Mouse (Mus musculus) CH12.LX (cell line): ENCODE data around the gene Cdh24. TPM values are rescaled to one million over a fixed set of nuclear protein-coding genes. Genes with fewer than 3 reads are reported as not detected.

Experiments used
- DNase-seq: peaks from one replicate; pipeline ENCODE4 v3.0.0-alpha.2; 2013; ENCODE audit errors: extremely low read depth
- H3K27ac ChIP-seq: 2 replicates; pipeline ENCODE4 v1.5.1; 2012; ENCODE audit warnings: low read depth, mild to moderate bottlenecking, control low read depth, moderate library complexity; ENCODE audit not compliant: insufficient read depth
- H3K27me3 ChIP-seq: replicated peaks from 2 replicates; pipeline ENCODE3; 2012; ENCODE audit warnings: inconsistent platforms
- H3K36me3 ChIP-seq, 2 experiments: replicated peaks in 1 of 2; 2 replicates each; pipeline versions ENCODE3 to v1.6.1; 2012; ENCODE audit warnings: inconsistent platforms in 1 of 2, low read length in 1 of 2, mild to moderate bottlenecking in 1 of 2, mixed read lengths in 1 of 2, moderate library complexity in 1 of 2; ENCODE audit not compliant: control insufficient read depth in 1 of 2, insufficient read depth in 1 of 2
- H3K4me1 ChIP-seq, 2 experiments: 2 replicates each; pipeline ENCODE4 v1.6.1; 2012; ENCODE audit warnings: inconsistent platforms in 1 of 2, moderate library complexity in 1 of 2; ENCODE audit not compliant: insufficient read depth in 2 of 2, control insufficient read depth in 1 of 2
- H3K4me2 ChIP-seq: 2 replicates; pipeline ENCODE4 v1.6.1; 2012; ENCODE audit warnings: low read depth, mild to moderate bottlenecking, control low read depth; ENCODE audit not compliant: poor library complexity, insufficient read depth, severe bottlenecking
- H3K4me3 ChIP-seq, 3 experiments: fragments of 150-350 bp in 1 of 3; sonication (generic) in 1 of 3; replicated peaks in 1 of 3; 2 replicates each; pipeline versions ENCODE3 to v1.5.1; 2011 to 2012; ENCODE audit warnings: low read depth in 2 of 3, low read length in 2 of 3, mild to moderate bottlenecking in 2 of 3, moderate library complexity in 2 of 3, control low read depth in 1 of 3, improper control_type of control experiment in 1 of 3, inconsistent platforms in 1 of 3, mixed read lengths in 1 of 3; ENCODE audit not compliant: poor library complexity in 1 of 3
- H3K79me2 ChIP-seq: replicated peaks from 2 replicates; pipeline ENCODE4 v1.6.1; 2012; ENCODE audit warnings: mild to moderate bottlenecking, moderate library complexity; ENCODE audit not compliant: control insufficient read depth, poor library complexity, insufficient read depth, severe bottlenecking; ENCODE audit errors: extremely low read depth
- H3K9ac ChIP-seq: 2 replicates; pipeline ENCODE4 v1.6.1; 2012; ENCODE audit warnings: low read depth, mild to moderate bottlenecking, control low read depth, moderate library complexity; ENCODE audit not compliant: insufficient read depth
- H3K9me3 ChIP-seq: replicated peaks from 2 replicates; pipeline ENCODE3; 2012; ENCODE audit warnings: low read length, inconsistent platforms, mixed read lengths
- BHLHE40 ChIP-seq: IDR thresholded peaks from 2 replicates; pipeline ENCODE4 v1.6.1; 2011; ENCODE audit warnings: mild to moderate bottlenecking, low read depth, low read length, improper control_type of control experiment
- CHD1 ChIP-seq: IDR thresholded peaks from 2 replicates; pipeline ENCODE4 v1.6.1; 2012; ENCODE audit warnings: low read depth, low read length, improper control_type of control experiment, inconsistent platforms
- CHD2 ChIP-seq: IDR thresholded peaks from 2 replicates; pipeline ENCODE4 v1.6.1; 2011; ENCODE audit warnings: low read length, improper control_type of control experiment
- CTCF ChIP-seq, 2 experiments: IDR thresholded peaks in 1 of 2; conservative IDR thresholded peaks in 1 of 2; 2 replicates each; pipeline ENCODE4 v1.5.1; 2011 to 2012; ENCODE audit warnings: low read depth in 2 of 2, low read length in 2 of 2, improper control_type of control experiment in 1 of 2, inconsistent platforms in 1 of 2, mild to moderate bottlenecking in 1 of 2, moderate library complexity in 1 of 2
- E2F4 ChIP-seq: IDR thresholded peaks from 2 replicates; pipeline ENCODE4 v1.6.1; 2011; ENCODE audit warnings: low read depth, low read length, improper control_type of control experiment; ENCODE audit not compliant: insufficient replicate concordance
- ELF1 ChIP-seq: IDR thresholded peaks from 2 replicates; pipeline ENCODE4 v1.6.1; 2014; ENCODE audit warnings: low read depth, mild to moderate bottlenecking, inconsistent platforms, low read length, improper control_type of control experiment
- EP300 ChIP-seq: IDR thresholded peaks from 2 replicates; pipeline ENCODE4 v1.6.1; 2011; ENCODE audit warnings: low read length, improper control_type of control experiment
- ETS1 ChIP-seq: conservative IDR thresholded peaks from 2 replicates; pipeline ENCODE4 v1.6.1; 2012; ENCODE audit warnings: low read depth, mild to moderate bottlenecking, inconsistent platforms, low read length, improper control_type of control experiment, moderate library complexity
- GABPA ChIP-seq: IDR thresholded peaks from 2 replicates; pipeline ENCODE4 v1.6.1; 2012; ENCODE audit warnings: low read depth, low read length, improper control_type of control experiment, inconsistent platforms; ENCODE audit not compliant: insufficient replicate concordance
- HCFC1 ChIP-seq: IDR thresholded peaks from 2 replicates; pipeline ENCODE4 v1.6.1; 2012; ENCODE audit warnings: low read depth, mild to moderate bottlenecking, inconsistent platforms, low read length, improper control_type of control experiment
- IRF4 ChIP-seq: IDR thresholded peaks from 2 replicates; pipeline ENCODE4 v1.6.1; 2014; ENCODE audit warnings: low read depth, mild to moderate bottlenecking, inconsistent platforms, low read length, improper control_type of control experiment
- JUN ChIP-seq: IDR thresholded peaks from 2 replicates; pipeline ENCODE4 v1.6.1; 2011; ENCODE audit warnings: low read depth, mild to moderate bottlenecking, low read length, improper control_type of control experiment, moderate library complexity; ENCODE audit not compliant: insufficient read depth
- JUND ChIP-seq: conservative IDR thresholded peaks from 2 replicates; pipeline ENCODE4 v1.6.1; 2011; ENCODE audit warnings: low read depth, low read length, improper control_type of control experiment
- KAT2A ChIP-seq: IDR thresholded peaks from 2 replicates; pipeline ENCODE4 v1.6.1; 2012; ENCODE audit warnings: low read length, improper control_type of control experiment, inconsistent platforms; ENCODE audit not compliant: insufficient replicate concordance
- MAFK ChIP-seq: IDR thresholded peaks from 2 replicates; pipeline ENCODE4 v1.6.1; 2011; ENCODE audit warnings: low read length, improper control_type of control experiment; ENCODE audit not compliant: insufficient replicate concordance
- MAX ChIP-seq: IDR thresholded peaks from 2 replicates; pipeline ENCODE4 v1.6.1; 2011; ENCODE audit warnings: low read length, improper control_type of control experiment
- MAZ ChIP-seq: IDR thresholded peaks from 2 replicates; pipeline ENCODE4 v1.6.1; 2012; ENCODE audit warnings: low read depth, mild to moderate bottlenecking, inconsistent platforms, low read length, improper control_type of control experiment, moderate library complexity
- MEF2A ChIP-seq: IDR thresholded peaks from 2 replicates; pipeline ENCODE4 v1.6.1; 2014; ENCODE audit warnings: low read depth, mild to moderate bottlenecking, inconsistent platforms, low read length, improper control_type of control experiment, borderline replicate concordance
- MXI1 ChIP-seq: IDR thresholded peaks from 2 replicates; pipeline ENCODE4 v1.6.1; 2011; ENCODE audit warnings: mild to moderate bottlenecking, low read depth, low read length, improper control_type of control experiment
- MYC ChIP-seq: IDR thresholded peaks from 2 replicates; pipeline ENCODE4 v1.6.1; 2011; ENCODE audit warnings: low read depth, mild to moderate bottlenecking, improper control_type of control experiment, low read length
- NELFE ChIP-seq: IDR thresholded peaks from 2 replicates; pipeline ENCODE4 v1.6.1; 2011; ENCODE audit warnings: low read depth, low read length, improper control_type of control experiment
- NRF1 ChIP-seq: IDR thresholded peaks from 2 replicates; pipeline ENCODE4 v1.6.1; 2014; ENCODE audit warnings: low read depth, mild to moderate bottlenecking, inconsistent platforms, low read length, improper control_type of control experiment, moderate library complexity
- PAX5 ChIP-seq: IDR thresholded peaks from 2 replicates; pipeline ENCODE4 v1.6.1; 2012; ENCODE audit warnings: low read length, inconsistent platforms, mixed read lengths
- POLR2A ChIP-seq: IDR thresholded peaks from 2 replicates; pipeline ENCODE4 v1.6.1; 2011; ENCODE audit warnings: low read depth, mild to moderate bottlenecking, improper control_type of control experiment, low read length
- POLR2AphosphoS2 ChIP-seq: IDR thresholded peaks from 2 replicates; pipeline ENCODE4 v1.6.1; 2011; ENCODE audit warnings: low read depth, low read length, improper control_type of control experiment
- RAD21 ChIP-seq: IDR thresholded peaks from 2 replicates; pipeline ENCODE4 v1.6.1; 2011; ENCODE audit warnings: low read depth, mild to moderate bottlenecking, low read length, improper control_type of control experiment, moderate library complexity
- RCOR1 ChIP-seq: conservative IDR thresholded peaks from 2 replicates; pipeline ENCODE4 v1.6.1; 2012; ENCODE audit warnings: low read depth, mild to moderate bottlenecking, inconsistent platforms, low read length, improper control_type of control experiment
- SIN3A ChIP-seq: IDR thresholded peaks from 2 replicates; pipeline ENCODE4 v1.6.1; 2012; ENCODE audit warnings: low read length, improper control_type of control experiment, inconsistent platforms
- SMC3 ChIP-seq: IDR thresholded peaks from 2 replicates; pipeline ENCODE4 v1.6.1; 2011; ENCODE audit warnings: low read depth, low read length, improper control_type of control experiment
- TBP ChIP-seq: conservative IDR thresholded peaks from 2 replicates; pipeline ENCODE4 v1.6.1; 2011; ENCODE audit warnings: low read depth, low read length, improper control_type of control experiment
- TCF12 ChIP-seq: IDR thresholded peaks from 2 replicates; pipeline ENCODE4 v1.6.1; 2014; ENCODE audit warnings: low read depth, mild to moderate bottlenecking, inconsistent platforms, low read length, improper control_type of control experiment
- UBTF ChIP-seq: IDR thresholded peaks from 2 replicates; pipeline ENCODE4 v1.6.1; 2012; ENCODE audit warnings: low read depth, mild to moderate bottlenecking, inconsistent platforms, low read length, improper control_type of control experiment, moderate library complexity
- USF1 ChIP-seq: IDR thresholded peaks from 2 replicates; pipeline ENCODE4 v1.6.1; 2014; ENCODE audit warnings: low read depth, mild to moderate bottlenecking, inconsistent platforms, low read length, improper control_type of control experiment
- USF2 ChIP-seq: conservative IDR thresholded peaks from 2 replicates; pipeline ENCODE4 v1.6.1; 2011; ENCODE audit warnings: low read depth, low read length, improper control_type of control experiment
- ZC3H11A ChIP-seq: IDR thresholded peaks from 2 replicates; pipeline ENCODE4 v1.6.1; 2012; ENCODE audit warnings: low read depth, mild to moderate bottlenecking, inconsistent platforms, low read length, improper control_type of control experiment
- ZKSCAN1 ChIP-seq: IDR thresholded peaks from 2 replicates; pipeline ENCODE4 v1.6.1; 2012; ENCODE audit warnings: low read depth, inconsistent platforms, low read length, improper control_type of control experiment, borderline replicate concordance
- ZMIZ1 ChIP-seq: IDR thresholded peaks from 2 replicates; pipeline ENCODE4 v1.6.1; 2012; ENCODE audit warnings: low read depth, mild to moderate bottlenecking, inconsistent platforms, low read length, improper control_type of control experiment
- ZNF384 ChIP-seq: IDR thresholded peaks from 2 replicates; pipeline ENCODE4 v1.6.1; 2012; ENCODE audit warnings: low read depth, low read length, improper control_type of control experiment, inconsistent platforms
- dilution Hi-C: fragments of 300-500 bp; cut with MboI; formaldehyde crosslinking; loops from 2 replicates; pipeline ENCODE4 v1.14.3; 2020; ENCODE audit warnings: low sequenced_read_pairs; ENCODE audit not compliant: extremely low pct_unique_long_range_greater_than_20kb, extremely low pct_ligation_motif_present
- in situ Hi-C: fragments of 300-500 bp; cut with MboI; formaldehyde crosslinking; loops from 3 replicates; pipeline ENCODE4 v1.14.3; 2019; ENCODE audit warnings: low sequenced_read_pairs, low pct_ligation_motif_present, low pct_unique_long_range_greater_than_20kb, mixed read lengths
- polyA plus RNA-seq: library from polyadenylated mRNA; unstranded; fragments of >175 nt; gene quantifications from 2 replicates; pipeline ENCODE4 v1.2.1, GENCODE M21; 2012; ENCODE audit warnings: low read depth; ENCODE audit not compliant: insufficient read length
- total RNA-seq, 2 experiments: library from RNA; depleted of rRNA; stranded (reverse); fragments of 300-350 nt in 1 of 2; fragments of >200 nt in 1 of 2; gene quantifications; 2 replicates each; pipeline ENCODE4 v1.2.3; 2012 to 2014

The Cdh24 gene
- total and polyA plus RNA-seq, 3 experiments, result 1.0 to 4.9 (median 1.6) TPM

DNA sequence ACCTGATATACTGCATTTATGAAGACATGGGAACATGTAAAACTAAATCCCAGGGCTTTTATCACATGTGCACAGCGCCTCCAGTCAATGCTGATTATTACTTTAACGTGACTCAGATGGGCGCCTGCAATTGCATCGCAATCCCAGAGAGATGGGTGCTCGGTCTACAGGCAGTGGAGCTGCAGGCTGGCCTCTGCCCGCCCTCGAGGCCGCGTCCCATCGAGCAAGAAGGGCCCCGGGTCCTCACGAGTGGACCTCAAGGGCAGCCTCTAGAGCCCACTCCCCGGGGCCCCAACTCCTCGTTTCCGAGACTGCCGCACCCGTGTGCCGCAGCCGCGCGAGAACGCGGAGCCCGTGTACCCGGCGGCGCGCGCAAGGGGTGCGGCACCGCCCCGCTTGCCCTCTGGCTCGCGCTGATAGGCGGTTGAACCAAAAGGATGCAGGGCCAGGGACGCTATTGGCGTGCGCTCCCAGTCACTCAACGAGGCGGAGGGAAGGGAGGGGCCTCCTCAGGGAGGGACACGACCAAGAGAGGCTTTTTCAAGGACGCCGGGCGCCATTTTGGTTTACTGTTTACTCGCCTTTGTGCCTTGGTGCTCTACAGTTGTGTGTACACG lies 38.0 kb downstream of the Cdh24 start:
- in situ Hi-C loops (no loop called here), dilution Hi-C loops (no loop called here)
- Histone ChIP-seq H3K9ac (peak overlapping the region; percentile 73), H3K79me2 (no peaks in the 10 kb centered on the region), H3K27me3 (no peaks in the 10 kb centered on the region), H3K9me3 (no peaks in the 10 kb centered on the region), H3K4me2 (peak overlapping the region; percentile 59; the same call in 1 of the 2 replicates), H3K4me1 (peaks cover 3 to 16% of the 10 kb centered on the region in 2 experiments; a peak in 3 of 4 replicates), H3K27ac (peak overlapping the region; percentile 34), H3K36me3 (no peaks in the 10 kb centered on the region), H3K4me3 (peak overlapping the region; percentile 51 to 77 (median 58))
- DNase-seq, result peak; percentile 90
- no peak for TF ChIP-seq MEF2A
- no peak for TF ChIP-seq KAT2A
- no peak for TF ChIP-seq JUN
- no peak for TF ChIP-seq ETS1
- TF ChIP-seq RAD21, result no peak
- TF ChIP-seq MAFK, result no peak
- TF ChIP-seq SIN3A, result no peak
- 0 out of 2 replicates have a peak, but pooled peaks have one; percentile 60 for TF ChIP-seq TBP
- no peak for TF ChIP-seq JUND
- TF ChIP-seq CTCF (conservative IDR thresholded peaks at IDR 0.05 in 1 of 2, IDR thresholded peaks at IDR 0.05 in 1 of 2; ENCODE audit: low read depth in 2 of 2, low read length in 2 of 2), result 0 out of 4 replicates have a peak, but pooled peaks of 1 of the 2 experiments have one; percentile 14
- TF ChIP-seq ZNF384, result no peak
- no peak for TF ChIP-seq RCOR1
- no peak for TF ChIP-seq ZKSCAN1
- TF ChIP-seq NRF1, result peak; percentile 74
- TF ChIP-seq SMC3, result no peak
- no peak for TF ChIP-seq MAX
- TF ChIP-seq POLR2A, result peak; percentile 90
- TF ChIP-seq PAX5, result no peak
- TF ChIP-seq CHD1, result no peak
- peak; percentile 31; the same call in 1 of the 2 replicates for TF ChIP-seq BHLHE40
- TF ChIP-seq USF1, result no peak
- peak; percentile 73 for TF ChIP-seq NELFE
- no peak; the same call in 1 of the 2 replicates for TF ChIP-seq POLR2AphosphoS2
- TF ChIP-seq E2F4, result 0 out of 2 replicates have a peak, but pooled peaks have one; percentile 19
- TF ChIP-seq MXI1, result peak; percentile 44
- no peak; the same call in 1 of the 2 replicates for TF ChIP-seq IRF4
- peak; percentile 55; the same call in 1 of the 2 replicates for TF ChIP-seq HCFC1
- TF ChIP-seq USF2, result no peak
- no peak for TF ChIP-seq EP300
- TF ChIP-seq ZMIZ1, result peak; percentile 75; the same call in 1 of the 2 replicates
- no peak for TF ChIP-seq ELF1
- TF ChIP-seq MYC, result no peak
- TF ChIP-seq ZC3H11A, result no peak
- TF ChIP-seq UBTF, result peak; percentile 39; the same call in 1 of the 2 replicates
- TF ChIP-seq MAZ, result peak; percentile 85
- TF ChIP-seq TCF12, result peak; percentile 79; the same call in 1 of the 2 replicates
- TF ChIP-seq GABPA, result no peak
- peak; percentile 91 for TF ChIP-seq CHD2
